Mouse (Mus musculus) stomach, postnatal 0 days (tissue): Measurements from ENCODE around the gene Abhd15. TPM values are rescaled to one million over a fixed set of nuclear protein-coding genes. Genes with fewer than 3 reads are reported as not detected.

Source experiments
- ATAC-seq: fragments of 200-750 bp; cut with Nextera tagmentation; 2 replicates; pipeline ENCODE4 v1.8.0; 2017; ENCODE audit not compliant: low FRiP score, low TSS enrichment
- DNase-seq: peaks from one replicate; pipeline ENCODE4 v3.0.0-alpha.2; 2016; ENCODE audit warnings: low spot score
- H3K27ac ChIP-seq: fragments of 300-500 bp; sonication (generic); replicated peaks from 2 replicates; pipeline ENCODE4 v1.5.1; 2014; ENCODE audit warnings: mild to moderate bottlenecking, control low read depth
- H3K27me3 ChIP-seq: fragments of 300-500 bp; sonication (generic); 2 replicates; pipeline ENCODE4 v1.6.1; 2014; ENCODE audit warnings: low read length; ENCODE audit not compliant: control insufficient read depth, insufficient read depth
- H3K36me3 ChIP-seq: fragments of 300-500 bp; sonication (generic); 2 replicates; pipeline ENCODE4 v1.6.1; 2014; ENCODE audit warnings: low read length, mixed read lengths; ENCODE audit not compliant: control insufficient read depth, insufficient read depth
- H3K4me1 ChIP-seq: fragments of 300-500 bp; sonication (generic); replicated peaks from 2 replicates; pipeline ENCODE4 v1.6.1; 2014; ENCODE audit warnings: antibody characterized with exemption; ENCODE audit not compliant: control insufficient read depth, insufficient read depth
- H3K4me2 ChIP-seq: fragments of 300-500 bp; sonication (generic); replicated peaks from 2 replicates; pipeline ENCODE4 v1.6.1; 2014; ENCODE audit warnings: low read depth, mild to moderate bottlenecking, control low read depth, moderate library complexity
- H3K4me3 ChIP-seq: fragments of 300-500 bp; sonication (generic); 2 replicates; pipeline ENCODE4 v1.5.1; 2014; ENCODE audit warnings: low read depth, low read length, control low read depth
- H3K9ac ChIP-seq: fragments of 300-500 bp; sonication (generic); 2 replicates; pipeline ENCODE4 v1.6.1; 2014; ENCODE audit warnings: mild to moderate bottlenecking, low read length, control low read depth, mixed read lengths
- H3K9me3 ChIP-seq: fragments of 300-500 bp; sonication (generic); 2 replicates; pipeline ENCODE4 v1.6.1; 2016; ENCODE audit warnings: low read length; ENCODE audit not compliant: control insufficient read depth
- CTCF ChIP-seq: IDR thresholded peaks from 2 replicates; pipeline ENCODE4 v1.5.1; 2016; ENCODE audit warnings: antibody characterized with exemption, low read depth, mild to moderate bottlenecking, moderate library complexity
- EP300 ChIP-seq: optimal IDR thresholded peaks from 2 replicates; pipeline ENCODE3; 2016; ENCODE audit warnings: antibody characterized with exemption
- WGBS: fragments of 180-500 bp; shearing (Covaris S2); extraction: QIAGEN DNeasy Blood & Tissue Kit; methylation state at CpG from one replicate; pipeline ENCODE4 v1.1.7; 2014; 5-methylcytosine and 5-hydroxymethylcytosine counted together
- polyA plus RNA-seq: library from polyadenylated mRNA; unstranded; fragments of >200 nt; fragmentation: Nextera tagmentation; extraction: Ambion mirVana; gene quantifications from 2 replicates; pipeline ENCODE4 v1.2.1, GENCODE M21; 2015

The Abhd15 gene
- polyA plus RNA-seq, 1 experiment from 2014 or later: 1.9 TPM

DNA sequence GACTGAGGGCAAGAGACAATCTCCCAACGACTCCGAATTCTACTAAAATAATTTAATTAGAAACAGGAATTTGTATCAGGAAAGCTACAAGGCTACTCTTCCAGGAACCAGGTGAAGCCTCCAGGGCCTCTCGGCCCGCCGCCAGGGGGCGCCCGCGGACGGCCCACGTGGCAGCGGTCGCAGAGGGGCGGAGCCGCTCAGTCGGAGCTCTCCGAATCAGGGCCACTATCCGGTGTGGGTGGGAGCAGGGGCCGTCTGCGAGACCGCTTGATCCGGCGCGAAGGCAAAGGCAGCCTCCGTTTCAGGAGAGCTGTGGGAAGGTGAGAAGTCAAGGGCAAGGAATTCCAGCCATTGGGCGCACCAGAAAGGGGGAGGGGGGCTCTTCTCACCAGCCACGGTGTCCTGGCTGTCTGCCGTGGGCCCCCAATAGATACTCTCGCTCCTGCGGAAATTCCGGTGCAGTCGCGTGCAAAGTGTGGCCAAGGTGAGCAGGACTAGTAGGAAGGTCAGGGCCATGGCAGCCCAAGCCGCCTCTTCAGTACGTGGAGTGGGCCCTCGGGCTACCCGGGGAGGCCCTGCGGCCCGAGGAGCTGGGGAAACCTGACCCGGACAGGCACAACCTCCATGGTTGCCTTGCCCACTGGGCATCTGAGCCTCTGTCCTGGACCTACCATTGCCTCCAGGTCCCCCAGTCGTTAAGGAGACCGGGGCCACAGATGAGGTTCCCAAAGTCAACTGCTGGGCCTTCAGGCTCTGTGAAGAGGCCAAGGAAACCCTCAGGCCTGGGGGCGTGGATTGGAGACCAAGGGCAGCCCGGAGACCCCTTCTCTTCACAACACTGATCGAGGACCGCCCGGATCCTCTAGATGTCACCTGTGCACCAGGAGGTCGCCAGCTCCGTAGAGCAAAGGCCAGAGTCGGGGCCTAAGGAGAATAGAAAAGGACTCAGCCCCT lies 6.6 kb upstream of the Abhd15 start:
- Histone ChIP-seq H3K27ac (no peak overlapping the region; the same call in 1 of the 2 replicates), H3K36me3 (peaks cover 28% of the 10 kb centered on the region), H3K9me3 (no peaks in the 10 kb centered on the region), H3K4me3 (peak overlapping the region; percentile 32; the same call in 1 of the 2 replicates), H3K4me1 (peaks cover 5% of the 10 kb centered on the region; the same call in 1 of the 2 replicates), H3K9ac (peak overlapping the region; percentile 47), H3K27me3 (no peaks in the 10 kb centered on the region), H3K4me2 (peak overlapping the region; percentile 73)
- no peak for TF ChIP-seq EP300
- peak; percentile 94 for TF ChIP-seq CTCF
- WGBS: 25% methylated on average over 49 of the region's 49 CpGs
- DNase-seq: peak; percentile 88
- peak; percentile 61 for ATAC-seq

DNA sequence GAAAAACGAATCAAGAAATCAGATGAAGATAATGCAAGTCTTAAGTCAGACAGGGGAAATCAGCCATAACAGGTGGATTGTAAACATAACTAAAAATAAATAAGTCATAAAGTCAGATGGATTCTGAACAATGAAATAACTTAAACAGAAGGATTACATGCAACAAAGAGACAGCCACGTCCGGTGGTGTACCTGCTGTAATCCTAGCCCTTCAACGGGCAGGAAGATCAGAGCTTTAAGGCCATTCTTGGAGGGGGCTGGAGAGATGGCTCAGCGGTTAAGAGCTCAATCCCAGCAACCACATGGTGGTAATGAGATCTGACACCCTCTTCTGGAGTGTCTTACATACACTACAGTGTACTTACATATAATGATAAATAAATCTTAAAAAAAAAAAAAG lies 3.6 kb upstream of the Abhd15 start:
- H3K27me3 ChIP-seq: no peaks in the 10 kb centered on the region
- H3K36me3 ChIP-seq: peaks cover 8% of the 10 kb centered on the region; the same call in 1 of the 2 replicates
- TF ChIP-seq EP300 (no peak), CTCF (no peak)
- H3K27ac ChIP-seq: no peak overlapping the region
- peak; percentile 10 for DNase-seq
- no peaks in the 10 kb centered on the region for H3K9me3 ChIP-seq
- ATAC-seq: no peak
- H3K9ac ChIP-seq: no peak overlapping the region
- no peak overlapping the region for H3K4me3 ChIP-seq
- no peak overlapping the region for H3K4me2 ChIP-seq
- peaks cover 7% of the 10 kb centered on the region; the same call in 1 of the 2 replicates for H3K4me1 ChIP-seq
- 64% methylated on average over 5 of the region's 5 CpGs for WGBS

DNA sequence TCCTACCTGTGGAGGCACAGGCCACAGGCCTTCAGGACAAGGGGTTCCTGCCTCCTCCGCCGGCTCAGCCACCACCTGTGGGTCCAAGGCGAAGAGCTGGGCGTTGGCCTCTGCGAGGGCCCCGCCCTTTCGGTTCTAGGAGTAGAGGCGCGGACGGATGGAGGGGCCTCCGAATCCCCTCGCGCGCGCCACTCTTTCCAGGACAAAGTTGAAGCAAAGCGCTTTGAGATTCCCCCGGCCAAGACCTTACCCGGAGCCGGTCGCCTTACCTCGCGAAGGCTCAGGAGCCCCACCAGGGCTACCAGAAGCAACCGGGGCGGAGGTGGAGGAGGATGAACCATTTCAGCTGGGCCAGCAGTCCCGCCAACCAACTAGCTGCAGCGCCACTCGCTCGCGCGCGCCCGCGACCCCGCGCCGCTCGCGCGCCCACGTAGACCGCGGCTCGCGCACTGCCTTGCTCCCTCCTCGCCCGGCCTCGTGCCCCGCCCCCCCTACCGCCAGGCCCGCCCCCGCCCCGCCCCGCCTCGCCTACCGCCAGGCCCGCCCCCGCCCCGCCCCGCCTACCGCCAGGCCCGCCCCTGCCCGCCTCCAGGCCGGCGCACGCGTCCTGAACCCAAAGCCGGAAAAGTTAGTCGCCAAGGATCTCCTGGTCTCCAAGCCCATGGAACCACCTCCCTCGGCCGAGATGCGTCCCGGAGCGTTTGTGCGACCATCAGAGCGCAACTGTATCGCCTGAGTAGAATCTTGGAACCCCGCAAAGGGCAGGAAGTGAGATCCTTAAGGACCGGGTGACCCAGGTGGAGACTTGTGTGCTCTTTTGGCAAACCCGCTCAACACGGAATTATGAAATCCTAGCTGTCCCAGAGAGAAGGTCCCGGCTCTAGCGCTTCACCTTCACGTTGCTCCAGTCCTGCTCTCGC lies 1.8 kb upstream of the Abhd15 start:
- peak; percentile 94 for DNase-seq
- peak overlapping the region; percentile 96 for H3K4me2 ChIP-seq
- no peaks in the 10 kb centered on the region for H3K36me3 ChIP-seq
- H3K27ac ChIP-seq: peak overlapping the region; percentile 71
- H3K27me3 ChIP-seq: no peaks in the 10 kb centered on the region
- no peaks in the 10 kb centered on the region for H3K9me3 ChIP-seq
- ATAC-seq: peak; percentile 78
- H3K4me3 ChIP-seq: peak overlapping the region; percentile 68
- H3K9ac ChIP-seq: peak overlapping the region; percentile 73
- WGBS: 1% methylated on average over 71 of the region's 84 CpGs
- peaks cover 7% of the 10 kb centered on the region; the same call in 1 of the 2 replicates for H3K4me1 ChIP-seq
- TF ChIP-seq EP300 (no peak), CTCF (no peak)

DNA sequence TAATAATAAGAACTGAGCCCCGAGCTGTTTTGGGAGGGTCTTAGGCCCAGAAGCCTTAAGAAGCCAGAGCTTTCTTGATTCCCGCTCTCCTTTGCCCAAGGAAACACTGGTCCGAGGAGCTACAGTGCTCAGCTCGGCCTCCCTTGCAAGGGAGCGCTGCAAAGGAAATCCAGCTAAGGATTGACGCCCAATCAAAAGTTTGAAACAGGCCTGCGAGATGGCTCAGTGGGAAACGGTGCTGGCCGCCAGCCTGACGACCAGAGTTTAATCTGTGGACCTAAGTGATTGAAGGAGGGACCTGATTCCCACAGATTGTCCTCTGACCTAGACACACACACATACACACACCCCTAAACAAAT lies 1.1 kb upstream of the Abhd15 start:
- H3K4me3 ChIP-seq: peak overlapping the region; percentile 68
- peak overlapping the region; percentile 56; the same call in 1 of the 2 replicates for H3K27ac ChIP-seq
- no peaks in the 10 kb centered on the region for H3K9me3 ChIP-seq

DNA sequence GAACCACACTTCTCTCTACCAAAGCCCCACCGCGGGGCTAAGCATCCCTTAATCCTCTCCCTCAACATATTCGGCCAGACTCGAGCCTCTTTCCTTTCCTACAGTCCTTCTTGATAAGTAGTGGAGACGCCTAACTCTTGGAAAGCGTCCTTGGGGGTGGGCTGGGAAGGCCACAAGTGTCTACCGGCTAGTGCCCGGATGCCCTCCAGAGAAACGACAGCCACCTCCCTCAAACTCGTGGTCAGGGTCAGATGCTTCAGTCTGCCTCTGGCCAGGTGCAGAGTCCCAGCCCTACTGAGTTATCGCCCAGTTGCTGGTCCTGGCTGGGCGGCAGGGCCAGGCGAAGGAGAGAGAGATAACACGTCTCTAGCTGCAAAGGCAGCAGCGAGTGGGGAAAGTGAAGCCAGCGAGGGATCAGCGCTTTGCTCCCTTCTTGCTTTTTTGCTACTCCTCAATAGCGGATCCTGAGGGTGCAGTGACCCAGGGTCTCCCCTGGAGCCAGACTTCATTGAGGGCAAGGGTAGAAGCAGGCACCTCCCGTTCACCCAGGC lies 565 bp upstream of the Abhd15 start:
- TF ChIP-seq CTCF: no peak
- no peak for TF ChIP-seq EP300
- H3K4me3 ChIP-seq: peak overlapping the region; percentile 44
- no peaks in the 10 kb centered on the region for H3K27me3 ChIP-seq
- H3K4me1 ChIP-seq: 0 out of 2 replicates have a peak, but pooled peaks cover 5% of the 10 kb centered on the region
- H3K9ac ChIP-seq: peak overlapping the region; percentile 58
- no peaks in the 10 kb centered on the region for H3K9me3 ChIP-seq
- 24% methylated on average over 19 of the region's 19 CpGs for WGBS
- peak overlapping the region; percentile 96 for H3K4me2 ChIP-seq
- DNase-seq: peak; percentile 42
- H3K36me3 ChIP-seq: no peaks in the 10 kb centered on the region
- peak overlapping the region; percentile 18; the same call in 1 of the 2 replicates for H3K27ac ChIP-seq
- ATAC-seq: no peak

More for the DNA sequence above, 1.1 kb upstream of the Abhd15 start:
- DNase-seq: no peak
- ATAC-seq: no peak
- H3K4me1 ChIP-seq: 0 out of 2 replicates have a peak, but pooled peaks cover 5% of the 10 kb centered on the region
- peak overlapping the region; percentile 96 for H3K4me2 ChIP-seq
- no peaks in the 10 kb centered on the region for H3K27me3 ChIP-seq
- H3K36me3 ChIP-seq: no peaks in the 10 kb centered on the region
- 20% methylated on average over 10 of the region's 10 CpGs for WGBS
- H3K9ac ChIP-seq: peak overlapping the region; percentile 57; the same call in 1 of the 2 replicates
- TF ChIP-seq EP300 (no peak), CTCF (no peak)
